In the genomic region with DNA sequence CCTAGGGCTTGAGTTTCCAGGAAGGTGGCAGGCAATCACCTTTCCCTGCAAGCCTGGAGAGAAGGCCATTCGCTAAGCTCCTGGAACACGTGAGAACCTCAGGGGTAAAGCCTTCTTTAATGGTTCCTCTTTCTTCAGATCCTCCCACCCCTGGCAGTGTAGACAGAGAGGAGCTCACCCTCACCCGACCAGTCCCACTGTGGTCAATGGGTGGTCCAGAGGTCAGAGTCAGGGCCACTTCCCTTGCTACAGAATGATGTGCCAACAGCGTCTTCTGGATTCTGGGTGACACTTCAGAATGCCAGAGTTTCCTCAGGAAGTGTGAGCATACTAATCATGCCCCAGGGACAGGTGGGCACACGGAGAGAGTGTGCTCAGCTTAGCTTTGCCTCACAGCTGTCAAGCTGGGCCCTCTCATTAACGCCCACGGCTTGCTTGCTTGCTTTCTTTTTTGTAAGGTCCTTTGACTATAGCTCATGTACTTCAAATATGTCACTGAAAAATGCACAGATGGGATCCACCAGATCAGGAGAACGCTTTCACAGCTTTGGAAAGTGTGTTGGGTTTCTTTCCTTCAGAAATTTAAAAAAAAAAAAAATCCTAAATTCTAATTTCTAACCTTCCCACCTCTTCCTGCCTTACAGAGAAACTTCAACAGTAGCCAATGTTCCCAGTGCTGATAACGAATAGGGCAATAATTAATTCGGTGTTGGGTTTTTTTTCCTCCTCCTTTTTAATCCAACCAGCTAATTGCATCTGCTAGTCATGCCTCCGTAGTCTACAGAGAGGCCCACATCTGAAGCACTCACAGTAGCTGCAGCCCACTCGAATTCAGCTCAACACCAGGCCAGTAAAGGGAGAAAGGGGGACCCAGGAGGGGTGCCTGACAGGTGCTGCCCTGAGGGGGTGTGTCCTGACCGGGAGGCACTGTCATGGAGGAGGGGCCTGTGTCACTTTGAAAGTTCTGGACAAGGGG, we compare ENCODE assay signal across 10 mouse cellular contexts.
DNase-seq lines count a peak whose midpoint lies in the region; ATAC-seq and TF ChIP-seq lines count a peak whose summit lies in the region.
"Had no signal": no experiment of that assay in that cellular context is flagged by ENCODE, and none has a peak within 500 bp of the region (broad histone marks: within the 10 kb centered on the region; RNA-seq: fewer than 3 reads in every experiment).

No protein-coding gene starts in this region.

- WGBS in forebrain, embryonic 11.5 days, result 60% methylated on average over 13 of the region's 13 CpGs
- WGBS in hindbrain, postnatal 0 days, result 42% methylated on average over 13 of the region's 13 CpGs
- WGBS in liver, postnatal 0 days (ENCODE audit: insufficient replicate concordance), result 52% methylated on average over 13 of the region's 13 CpGs

- no peak overlapping the region for H3K9ac ChIP-seq in forebrain, embryonic 11.5 days (ENCODE audit: low read length)
- no peak overlapping the region for H3K9ac ChIP-seq in hindbrain, postnatal 0 days (replicated peaks; ENCODE audit: low read length)
- no peak overlapping the region for H3K9ac ChIP-seq in liver, postnatal 0 days (replicated peaks)

- no peak for TF ChIP-seq CTCF in hindbrain, postnatal 0 days (IDR thresholded peaks at IDR 0.05; ENCODE audit: low read depth)
- TF ChIP-seq CTCF in liver, postnatal 0 days (IDR thresholded peaks at IDR 0.05; ENCODE audit: low read depth), result no peak

- peak; percentile 15 to 41 for DNase-seq in kidney, postnatal 4 days
- DNase-seq in kidney, postnatal 14 days, result no peak
- DNase-seq in forebrain, embryonic 11.5 days (ENCODE audit: low spot score), result no peak
- DNase-seq in hindbrain, postnatal 0 days (ENCODE audit: low spot score), result peak; percentile 11
- no peak for DNase-seq in liver, postnatal 0 days
- DNase-seq in testis, postnatal 14 days (ENCODE audit: low spot score), result no peak
- no peak for DNase-seq in adrenal gland, adult 2 months
- DNase-seq: cerebellum, postnatal 36 days; gastrocnemius, postnatal 25 days had no signal

- no peaks in the 10 kb centered on the region for H3K36me3 ChIP-seq in forebrain, embryonic 11.5 days (ENCODE audit: control insufficient read depth, insufficient read depth, low read length)
- H3K36me3 ChIP-seq in hindbrain, postnatal 0 days (ENCODE audit: insufficient read depth, low read length), result no peaks in the 10 kb centered on the region
- H3K36me3 ChIP-seq in myocyte (ENCODE audit: control insufficient read depth, insufficient read depth), result no peaks in the 10 kb centered on the region
- H3K36me3 ChIP-seq in liver, postnatal 0 days (replicated peaks; ENCODE audit: insufficient read depth, low read length), result no peaks in the 10 kb centered on the region

- no peak overlapping the region for H3K4me3 ChIP-seq in forebrain, embryonic 11.5 days (ENCODE audit: low read depth, low read length)
- no peak overlapping the region for H3K4me3 ChIP-seq in hindbrain, postnatal 0 days (ENCODE audit: low read length)
- H3K4me3 ChIP-seq in myocyte, result no peak overlapping the region
- H3K4me3 ChIP-seq in liver, postnatal 0 days (ENCODE audit: low read depth, low read length), result no peak overlapping the region

- H3K27ac ChIP-seq in forebrain, embryonic 11.5 days (ENCODE audit: low read depth, low read length), result peak overlapping the region; percentile 31
- H3K27ac ChIP-seq in hindbrain, postnatal 0 days, result no peak overlapping the region
- no peak overlapping the region for H3K27ac ChIP-seq in liver, postnatal 0 days (ENCODE audit: low read depth)

- H3K4me2 ChIP-seq in forebrain, embryonic 11.5 days (ENCODE audit: low read depth, low read length, severe bottlenecking), result no peak overlapping the region
- H3K4me2 ChIP-seq in hindbrain, postnatal 0 days (ENCODE audit: low read depth, low read length), result no peak overlapping the region
- H3K4me2 ChIP-seq in myocyte (ENCODE audit: low read depth), result peak overlapping the region; percentile 20
- H3K4me2 ChIP-seq in liver, postnatal 0 days (ENCODE audit: low read depth, low read length), result no peak overlapping the region

- H3K79me2 ChIP-seq in myocyte (ENCODE audit: control insufficient read depth, insufficient read depth), result no peaks in the 10 kb centered on the region

- H3K4me1 ChIP-seq in forebrain, embryonic 11.5 days (replicated peaks; ENCODE audit: control insufficient read depth, insufficient read depth, low read length), result peaks cover 6% of the 10 kb centered on the region; the same call in 1 of the 2 replicates
- no peaks in the 10 kb centered on the region for H3K4me1 ChIP-seq in hindbrain, postnatal 0 days (ENCODE audit: insufficient read depth, low read length)
- no peaks in the 10 kb centered on the region for H3K4me1 ChIP-seq in liver, postnatal 0 days (ENCODE audit: insufficient read depth)

- TF ChIP-seq EP300 in liver, postnatal 0 days (IDR thresholded peaks at IDR 0.05; ENCODE audit: low read depth), result no peak

- H3ac ChIP-seq in myocyte (ENCODE audit: control insufficient read depth, insufficient read length), result no peak overlapping the region

- no peak for TF ChIP-seq POLR2A in myocyte (IDR thresholded peaks at IDR 0.05; ENCODE audit: insufficient read length, low read depth)

- H3K9me3 ChIP-seq in forebrain, embryonic 11.5 days (ENCODE audit: control insufficient read depth, low read length), result no peaks in the 10 kb centered on the region
- H3K9me3 ChIP-seq in hindbrain, postnatal 0 days (ENCODE audit: low read length), result no peaks in the 10 kb centered on the region
- H3K9me3 ChIP-seq in liver, postnatal 0 days (ENCODE audit: low read length), result no peaks in the 10 kb centered on the region

- ATAC-seq in forebrain, embryonic 11.5 days (replicated peaks; ENCODE audit: low FRiP score), result peak; percentile 66; the same call in 1 of the 2 replicates
- ATAC-seq in hindbrain, postnatal 0 days, result peak; percentile 55; the same call in 1 of the 2 replicates
- ATAC-seq in liver, postnatal 0 days, result no peak

- H3K27me3 ChIP-seq in forebrain, embryonic 11.5 days (ENCODE audit: control insufficient read depth, insufficient read depth, low read length), result no peaks in the 10 kb centered on the region
- H3K27me3 ChIP-seq in hindbrain, postnatal 0 days (ENCODE audit: insufficient read depth, low read length), result no peaks in the 10 kb centered on the region
- no peaks in the 10 kb centered on the region for H3K27me3 ChIP-seq in myocyte (ENCODE audit: control insufficient read depth, insufficient read depth, insufficient read length)
- H3K27me3 ChIP-seq in liver, postnatal 0 days (ENCODE audit: insufficient read depth, low read length), result no peaks in the 10 kb centered on the region

TF ChIP-seq in myocyte, 11 proteins besides CTCF, POLR2A, EP300 and RAD21:
- TF ChIP-seq TCF12 (IDR thresholded peaks at IDR 0.05; ENCODE audit: insufficient read depth, poor library complexity, severe bottlenecking) (peak; percentile 55), MYOD1 (IDR thresholded peaks at IDR 0.05; ENCODE audit: control insufficient read depth in 1 of 3, insufficient read length in 2 of 3, low read depth in 2 of 3) (peak in 2 of 3 experiments; percentile 90 to 95), USF1 (IDR thresholded peaks at IDR 0.05; ENCODE audit: low read depth) (no peak), MYOG (IDR thresholded peaks at IDR 0.05; ENCODE audit: control insufficient read depth in 1 of 3, insufficient read depth in 1 of 3, insufficient read length in 2 of 3, low read depth in 2 of 3) (peak in 2 of 3 experiments; percentile 76 to 89), MAX (IDR thresholded peaks at IDR 0.05; ENCODE audit: low read depth) (no peak), CEBPB (IDR thresholded peaks at IDR 0.05; ENCODE audit: insufficient read depth, poor library complexity, severe bottlenecking) (no peak), REST (IDR thresholded peaks at IDR 0.05; ENCODE audit: insufficient read depth, insufficient read length) (no peak), E2F4 (IDR thresholded peaks at IDR 0.05; ENCODE audit: insufficient read depth) (no peak), TCF3 (IDR thresholded peaks at IDR 0.05; ENCODE audit: insufficient read length, low read depth) (no peak)
TF ChIP-seq in myocyte: peak in this region for 3.

Comparison
In these comparisons a context has a peak if more than half of its experiments do, and no peak if none do; other contexts are left out.
1. DNase-seq: peak in kidney, postnatal 4 days (2 of 2) and hindbrain, postnatal 0 days (single experiment); none in kidney, postnatal 14 days (single experiment), forebrain, embryonic 11.5 days (single experiment), liver, postnatal 0 days (single experiment), testis, postnatal 14 days (single experiment) and adrenal gland, adult 2 months (single experiment).